Mouse (Mus musculus) olfactory bulb, adult 2 months (tissue): ENCODE measurements around the gene Hist1h2ak.

ENCODE experiments used
- CTCF ChIP-seq: fragments of 200-500 bp; IDR thresholded peaks from 2 replicates; pipeline ENCODE4 v1.5.1; 2012; ENCODE audit warnings: low read depth, mild to moderate bottlenecking, low read length, moderate library complexity; ENCODE audit not compliant: insufficient read depth
- POLR2A ChIP-seq: fragments of 200-500 bp; IDR thresholded peaks from 2 replicates; pipeline ENCODE4 v1.6.1; 2012; ENCODE audit warnings: mild to moderate bottlenecking, low read depth, low read length, moderate library complexity; ENCODE audit not compliant: insufficient read depth

DNA sequence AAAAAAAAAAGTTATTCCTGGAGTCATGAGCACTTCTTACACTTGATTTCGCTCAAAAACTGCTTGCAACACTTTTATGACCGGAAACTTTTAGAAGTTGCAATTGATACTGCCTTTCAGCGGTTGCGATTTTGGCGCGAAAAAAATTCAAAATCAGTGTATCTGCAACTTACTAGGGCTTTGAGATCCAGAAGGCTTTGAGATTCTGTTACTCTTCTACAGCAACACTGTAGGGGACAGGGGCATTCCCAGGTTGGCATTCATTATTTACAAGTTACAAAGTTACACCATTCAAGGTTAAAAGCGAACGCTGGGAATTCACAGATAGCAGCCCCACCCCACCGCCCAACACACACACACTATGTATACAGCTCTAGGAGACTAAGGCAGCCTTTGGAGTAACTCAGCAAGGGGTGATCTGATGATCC lies 30.1 kb upstream of the Hist1h2ak start:
- no peak for TF ChIP-seq POLR2A
- no peak for TF ChIP-seq CTCF
